Mouse (Mus musculus): ENCODE results near the gene Trim38.

DNA sequence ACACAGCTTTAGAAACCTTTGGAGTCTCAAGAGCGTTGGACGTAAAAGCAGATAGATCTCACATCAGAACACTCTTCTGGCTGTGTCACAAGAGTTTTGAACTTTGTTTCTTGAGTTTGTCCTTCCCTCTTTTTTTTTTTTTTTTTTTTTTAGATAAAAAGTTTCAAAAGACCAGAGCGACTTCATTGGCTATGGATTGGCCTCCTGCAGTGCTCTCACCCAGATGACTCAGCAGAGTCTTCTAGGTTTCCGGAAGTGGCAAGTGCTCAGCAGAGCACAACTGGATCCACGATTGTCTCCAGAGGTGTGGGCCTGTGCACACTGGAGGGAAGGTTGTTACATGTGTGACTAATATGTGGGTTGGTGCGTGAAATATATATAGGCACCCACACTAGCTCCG lies 8.6 kb downstream of the Trim38 start:
- TF ChIP-seq CTCF (IDR thresholded peaks at IDR 0.05; ENCODE audit: low read depth) (no peak), EP300 (IDR thresholded peaks at IDR 0.05; ENCODE audit: low read depth) (no peak)

Data from liver, embryonic 14.5 days (tissue).